Mouse (Mus musculus) brain, adult 10 weeks (tissue): Measurements from ENCODE around the gene Cacnb2. TPM values are rescaled to one million over a fixed set of nuclear protein-coding genes. Genes with fewer than 3 reads are reported as not detected.

Experiments used
- polyA plus RNA-seq: library from polyadenylated mRNA; stranded (reverse); fragments of 350-450 nt; fragmentation: Illumina TruSeq; extraction: RNeasy Lipid Tissue Mini Kit (QIAGEN cat#74804); gene quantifications from one replicate; pipeline ENCODE4 v1.2.3, GENCODE M21; 2015; ENCODE audit warnings: low read depth, low replicate concordance

Gene Cacnb2
- polyA plus RNA-seq: 44.1 TPM

DNA sequence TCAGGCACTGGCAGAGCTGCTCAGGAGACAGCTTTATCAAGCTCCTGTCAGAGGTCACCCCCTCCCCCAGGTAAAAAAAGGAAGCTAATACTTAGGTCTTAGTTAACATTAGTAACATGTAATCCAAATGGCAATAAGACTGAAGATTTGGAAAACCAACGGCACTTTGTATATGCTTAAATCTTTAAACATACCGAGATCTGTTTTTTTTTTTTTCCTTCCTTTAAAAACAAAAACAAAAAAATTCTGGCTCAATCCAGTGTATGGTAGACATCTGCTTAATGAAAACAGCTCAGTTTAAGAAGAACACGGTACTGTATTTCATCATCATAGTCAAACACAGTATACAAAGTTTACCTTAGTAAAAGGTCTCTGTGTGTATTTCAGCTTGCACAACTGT is at the start of gene Cacnb2:
TSS of gene Cacnb2 (plus strand) at position 301 of the 400 bp plus-strand sequence.

Other genes starting within 250 kb of the Cacnb2 start
- gene Slc39a12, start 214.8 kb upstream of the Cacnb2 start, polyA plus RNA-seq: 69.7 TPM